Mouse (Mus musculus) CH12.LX (cell line): ENCODE results near the gene Gm20671. TPM values are rescaled to one million over a fixed set of nuclear protein-coding genes. Genes with fewer than 3 reads are reported as not detected.

Source experiments
- DNase-seq: peaks from one replicate; pipeline ENCODE4 v3.0.0-alpha.2; 2013; ENCODE audit errors: extremely low read depth
- H3K27ac ChIP-seq: 2 replicates; pipeline ENCODE4 v1.5.1; 2012; ENCODE audit warnings: low read depth, mild to moderate bottlenecking, control low read depth, moderate library complexity; ENCODE audit not compliant: insufficient read depth
- H3K27me3 ChIP-seq: replicated peaks from 2 replicates; pipeline ENCODE3; 2012; ENCODE audit warnings: inconsistent platforms
- H3K36me3 ChIP-seq, 2 experiments: replicated peaks in 1 of 2; 2 replicates each; pipeline versions ENCODE3 to v1.6.1; 2012; ENCODE audit warnings: inconsistent platforms in 1 of 2, low read length in 1 of 2, mild to moderate bottlenecking in 1 of 2, mixed read lengths in 1 of 2, moderate library complexity in 1 of 2; ENCODE audit not compliant: control insufficient read depth in 1 of 2, insufficient read depth in 1 of 2
- H3K4me1 ChIP-seq, 2 experiments: 2 replicates each; pipeline ENCODE4 v1.6.1; 2012; ENCODE audit warnings: inconsistent platforms in 1 of 2, moderate library complexity in 1 of 2; ENCODE audit not compliant: insufficient read depth in 2 of 2, control insufficient read depth in 1 of 2
- H3K4me2 ChIP-seq: 2 replicates; pipeline ENCODE4 v1.6.1; 2012; ENCODE audit warnings: low read depth, mild to moderate bottlenecking, control low read depth; ENCODE audit not compliant: poor library complexity, insufficient read depth, severe bottlenecking
- H3K4me3 ChIP-seq, 3 experiments: fragments of 150-350 bp in 1 of 3; sonication (generic) in 1 of 3; replicated peaks in 1 of 3; 2 replicates each; pipeline versions ENCODE3 to v1.5.1; 2011 to 2012; ENCODE audit warnings: low read depth in 2 of 3, low read length in 2 of 3, mild to moderate bottlenecking in 2 of 3, moderate library complexity in 2 of 3, control low read depth in 1 of 3, improper control_type of control experiment in 1 of 3, inconsistent platforms in 1 of 3, mixed read lengths in 1 of 3; ENCODE audit not compliant: poor library complexity in 1 of 3
- H3K79me2 ChIP-seq: replicated peaks from 2 replicates; pipeline ENCODE4 v1.6.1; 2012; ENCODE audit warnings: mild to moderate bottlenecking, moderate library complexity; ENCODE audit not compliant: control insufficient read depth, poor library complexity, insufficient read depth, severe bottlenecking; ENCODE audit errors: extremely low read depth
- H3K9ac ChIP-seq: 2 replicates; pipeline ENCODE4 v1.6.1; 2012; ENCODE audit warnings: low read depth, mild to moderate bottlenecking, control low read depth, moderate library complexity; ENCODE audit not compliant: insufficient read depth
- H3K9me3 ChIP-seq: replicated peaks from 2 replicates; pipeline ENCODE3; 2012; ENCODE audit warnings: low read length, inconsistent platforms, mixed read lengths
- BHLHE40 ChIP-seq: IDR thresholded peaks from 2 replicates; pipeline ENCODE4 v1.6.1; 2011; ENCODE audit warnings: mild to moderate bottlenecking, low read depth, low read length, improper control_type of control experiment
- CHD1 ChIP-seq: IDR thresholded peaks from 2 replicates; pipeline ENCODE4 v1.6.1; 2012; ENCODE audit warnings: low read depth, low read length, improper control_type of control experiment, inconsistent platforms
- CTCF ChIP-seq, 2 experiments: IDR thresholded peaks in 1 of 2; conservative IDR thresholded peaks in 1 of 2; 2 replicates each; pipeline ENCODE4 v1.5.1; 2011 to 2012; ENCODE audit warnings: low read depth in 2 of 2, low read length in 2 of 2, improper control_type of control experiment in 1 of 2, inconsistent platforms in 1 of 2, mild to moderate bottlenecking in 1 of 2, moderate library complexity in 1 of 2
- E2F4 ChIP-seq: IDR thresholded peaks from 2 replicates; pipeline ENCODE4 v1.6.1; 2011; ENCODE audit warnings: low read depth, low read length, improper control_type of control experiment; ENCODE audit not compliant: insufficient replicate concordance
- ELF1 ChIP-seq: IDR thresholded peaks from 2 replicates; pipeline ENCODE4 v1.6.1; 2014; ENCODE audit warnings: low read depth, mild to moderate bottlenecking, inconsistent platforms, low read length, improper control_type of control experiment
- EP300 ChIP-seq: IDR thresholded peaks from 2 replicates; pipeline ENCODE4 v1.6.1; 2011; ENCODE audit warnings: low read length, improper control_type of control experiment
- GABPA ChIP-seq: IDR thresholded peaks from 2 replicates; pipeline ENCODE4 v1.6.1; 2012; ENCODE audit warnings: low read depth, low read length, improper control_type of control experiment, inconsistent platforms; ENCODE audit not compliant: insufficient replicate concordance
- IRF4 ChIP-seq: IDR thresholded peaks from 2 replicates; pipeline ENCODE4 v1.6.1; 2014; ENCODE audit warnings: low read depth, mild to moderate bottlenecking, inconsistent platforms, low read length, improper control_type of control experiment
- JUN ChIP-seq: IDR thresholded peaks from 2 replicates; pipeline ENCODE4 v1.6.1; 2011; ENCODE audit warnings: low read depth, mild to moderate bottlenecking, low read length, improper control_type of control experiment, moderate library complexity; ENCODE audit not compliant: insufficient read depth
- KAT2A ChIP-seq: IDR thresholded peaks from 2 replicates; pipeline ENCODE4 v1.6.1; 2012; ENCODE audit warnings: low read length, improper control_type of control experiment, inconsistent platforms; ENCODE audit not compliant: insufficient replicate concordance
- MAZ ChIP-seq: IDR thresholded peaks from 2 replicates; pipeline ENCODE4 v1.6.1; 2012; ENCODE audit warnings: low read depth, mild to moderate bottlenecking, inconsistent platforms, low read length, improper control_type of control experiment, moderate library complexity
- MEF2A ChIP-seq: IDR thresholded peaks from 2 replicates; pipeline ENCODE4 v1.6.1; 2014; ENCODE audit warnings: low read depth, mild to moderate bottlenecking, inconsistent platforms, low read length, improper control_type of control experiment, borderline replicate concordance
- MXI1 ChIP-seq: IDR thresholded peaks from 2 replicates; pipeline ENCODE4 v1.6.1; 2011; ENCODE audit warnings: mild to moderate bottlenecking, low read depth, low read length, improper control_type of control experiment
- MYC ChIP-seq: IDR thresholded peaks from 2 replicates; pipeline ENCODE4 v1.6.1; 2011; ENCODE audit warnings: low read depth, mild to moderate bottlenecking, improper control_type of control experiment, low read length
- PAX5 ChIP-seq: IDR thresholded peaks from 2 replicates; pipeline ENCODE4 v1.6.1; 2012; ENCODE audit warnings: low read length, inconsistent platforms, mixed read lengths
- POLR2AphosphoS2 ChIP-seq: IDR thresholded peaks from 2 replicates; pipeline ENCODE4 v1.6.1; 2011; ENCODE audit warnings: low read depth, low read length, improper control_type of control experiment
- RCOR1 ChIP-seq: conservative IDR thresholded peaks from 2 replicates; pipeline ENCODE4 v1.6.1; 2012; ENCODE audit warnings: low read depth, mild to moderate bottlenecking, inconsistent platforms, low read length, improper control_type of control experiment
- UBTF ChIP-seq: IDR thresholded peaks from 2 replicates; pipeline ENCODE4 v1.6.1; 2012; ENCODE audit warnings: low read depth, mild to moderate bottlenecking, inconsistent platforms, low read length, improper control_type of control experiment, moderate library complexity
- ZKSCAN1 ChIP-seq: IDR thresholded peaks from 2 replicates; pipeline ENCODE4 v1.6.1; 2012; ENCODE audit warnings: low read depth, inconsistent platforms, low read length, improper control_type of control experiment, borderline replicate concordance
- dilution Hi-C: fragments of 300-500 bp; cut with MboI; formaldehyde crosslinking; loops from 2 replicates; pipeline ENCODE4 v1.14.3; 2020; ENCODE audit warnings: low sequenced_read_pairs; ENCODE audit not compliant: extremely low pct_unique_long_range_greater_than_20kb, extremely low pct_ligation_motif_present
- in situ Hi-C: fragments of 300-500 bp; cut with MboI; formaldehyde crosslinking; loops from 3 replicates; pipeline ENCODE4 v1.14.3; 2019; ENCODE audit warnings: low sequenced_read_pairs, low pct_ligation_motif_present, low pct_unique_long_range_greater_than_20kb, mixed read lengths
- polyA plus RNA-seq: library from polyadenylated mRNA; unstranded; fragments of >175 nt; gene quantifications from 2 replicates; pipeline ENCODE4 v1.2.1, GENCODE M21; 2012; ENCODE audit warnings: low read depth; ENCODE audit not compliant: insufficient read length
- total RNA-seq, 2 experiments: library from RNA; depleted of rRNA; stranded (reverse); fragments of 300-350 nt in 1 of 2; fragments of >200 nt in 1 of 2; gene quantifications; 2 replicates each; pipeline ENCODE4 v1.2.3; 2012 to 2014

Gm20671 gene
- total and polyA plus RNA-seq, 3 experiments: 0.81 TPM; not detected in 2

DNA sequence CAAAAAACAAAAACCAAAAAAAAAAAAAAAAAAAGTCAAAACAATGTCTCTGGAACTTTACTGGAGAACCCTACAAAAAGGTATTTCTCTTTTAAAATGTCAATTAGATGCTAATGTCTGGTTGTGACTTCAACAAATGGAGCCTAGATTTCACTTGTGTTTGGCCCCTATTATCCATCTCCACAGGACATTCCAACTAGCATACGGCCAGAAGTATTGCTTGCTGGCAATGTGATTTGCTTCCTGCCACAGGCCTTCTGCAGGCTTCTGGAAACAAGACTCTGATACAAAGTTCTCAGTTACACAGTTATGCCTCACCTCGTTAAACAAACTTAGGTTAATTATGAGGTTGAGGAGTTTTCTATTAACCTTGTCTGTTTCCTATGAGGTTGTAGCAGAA, 54.5 kb downstream of the Gm20671 start:
- H3K27me3 ChIP-seq: no peaks in the 10 kb centered on the region
- TF ChIP-seq ZKSCAN1 (no peak), CHD1 (no peak), MXI1 (no peak), RCOR1 (no peak), MAZ (no peak), IRF4 (no peak), JUN (no peak), POLR2AphosphoS2 (no peak), GABPA (no peak), EP300 (no peak), BHLHE40 (no peak), PAX5 (no peak), KAT2A (no peak), UBTF (no peak), MYC (no peak), ELF1 (no peak)
- peaks cover 0 to 4% of the 10 kb centered on the region in 2 experiments; a peak in 1 of 4 replicates for H3K4me1 ChIP-seq
- peaks cover 15% of the 10 kb centered on the region for H3K79me2 ChIP-seq
- no peak overlapping the region for H3K9ac ChIP-seq
- in situ Hi-C loops: no loop called here
- no peak overlapping the region for H3K27ac ChIP-seq
- dilution Hi-C loops: no loop called here
- H3K4me3 ChIP-seq: no peak overlapping the region
- H3K9me3 ChIP-seq: no peaks in the 10 kb centered on the region
- DNase-seq: no peak
- H3K36me3 ChIP-seq: peaks cover 30 to 78% of the 10 kb centered on the region in 2 experiments
- H3K4me2 ChIP-seq: no peak overlapping the region

DNA sequence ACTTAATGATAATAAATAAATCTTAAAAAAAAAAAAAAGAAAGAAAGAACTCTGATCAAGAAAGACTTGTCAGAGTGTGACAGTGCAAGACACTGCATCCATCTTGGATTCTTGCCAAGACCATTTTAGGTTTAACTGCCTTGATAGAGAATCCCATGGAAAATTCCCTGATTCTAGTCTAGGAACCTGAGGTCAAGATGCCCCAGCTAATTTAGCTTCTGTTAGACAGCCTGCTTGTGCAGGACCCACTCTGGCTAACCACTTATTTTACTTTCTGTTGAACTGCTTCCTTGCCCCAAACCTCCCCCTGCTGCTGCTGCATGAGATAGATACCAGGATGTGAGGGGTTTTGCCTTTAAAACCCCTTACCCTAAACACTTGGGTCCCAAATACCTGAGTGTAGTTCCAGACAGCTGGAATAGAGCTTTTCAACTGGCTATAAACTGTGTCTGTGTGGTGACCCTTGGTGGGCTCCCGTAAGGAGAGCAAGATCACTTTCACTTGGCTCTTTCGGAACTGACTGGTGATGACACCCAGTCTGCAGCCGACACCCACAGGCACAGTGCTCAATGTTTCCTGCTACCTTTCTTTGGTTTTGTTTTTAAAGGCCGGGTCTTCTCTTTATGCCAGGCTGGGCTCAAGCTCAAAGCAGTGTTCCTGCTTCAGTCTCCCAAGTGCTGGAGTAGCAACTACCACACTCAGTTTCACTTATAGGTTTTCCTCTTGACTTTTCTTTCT, 59.1 kb downstream of the Gm20671 start:
- Histone ChIP-seq H3K27me3 (no peaks in the 10 kb centered on the region), H3K9me3 (no peaks in the 10 kb centered on the region)
- dilution Hi-C loops: no loop called here
- DNase-seq: no peak
- TF ChIP-seq MYC: no peak
- TF ChIP-seq MEF2A: no peak
- TF ChIP-seq ELF1: no peak
- TF ChIP-seq E2F4: no peak
- no peak for TF ChIP-seq CTCF (conservative IDR thresholded peaks at IDR 0.05 in 1 of 2, IDR thresholded peaks at IDR 0.05 in 1 of 2; ENCODE audit: low read depth in 2 of 2, low read length in 2 of 2)
- no peak for TF ChIP-seq CHD1
- no peak for TF ChIP-seq KAT2A
- TF ChIP-seq, all 38 proteins: peak for 0
- no peak overlapping the region for H3K4me3 ChIP-seq
- H3K27ac ChIP-seq: no peak overlapping the region
- in situ Hi-C loops: no loop called here
- H3K36me3 ChIP-seq: peaks cover 35 to 87% of the 10 kb centered on the region in 2 experiments
- H3K4me2 ChIP-seq: no peak overlapping the region
- H3K79me2 ChIP-seq: peaks cover 7% of the 10 kb centered on the region
- no peak overlapping the region for H3K9ac ChIP-seq
- no peaks in the 10 kb centered on the region for H3K4me1 ChIP-seq
